Mouse (Mus musculus) liver, embryonic 14.5 days (tissue): ENCODE data around the gene Afdn.

Source experiments
- CTCF ChIP-seq: IDR thresholded peaks from 2 replicates; pipeline ENCODE4 v1.5.1; 2016; ENCODE audit warnings: antibody characterized with exemption, low read depth, control low read depth
- EP300 ChIP-seq: IDR thresholded peaks from 2 replicates; pipeline ENCODE4 v1.6.1; 2016; ENCODE audit warnings: antibody characterized with exemption, low read depth

DNA sequence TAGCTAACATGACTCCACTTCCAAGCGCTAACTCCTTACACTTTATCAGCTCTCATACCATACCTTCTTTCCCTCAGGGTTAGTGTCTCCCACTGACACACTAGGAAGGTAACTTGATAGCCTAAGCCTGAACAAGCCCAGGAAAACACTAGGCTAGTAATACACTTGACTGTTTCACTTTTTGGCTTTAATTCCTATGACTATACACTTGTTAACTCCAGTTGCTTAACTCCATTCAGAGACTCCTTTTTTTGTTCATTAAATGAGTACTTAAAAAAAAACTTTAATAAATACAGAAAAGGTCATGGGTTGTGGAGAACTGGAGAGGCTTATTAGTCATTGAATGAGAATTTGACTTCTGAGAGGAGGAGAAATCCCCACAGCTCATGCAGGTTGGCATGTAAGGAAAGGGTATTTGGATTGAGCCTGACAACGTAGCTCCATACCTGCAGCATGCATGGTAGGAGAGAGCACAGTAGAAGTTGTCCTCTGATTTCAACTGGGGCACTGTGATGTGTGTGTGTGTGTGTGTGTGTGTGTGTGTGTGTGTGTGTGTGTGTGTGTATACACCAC, 42.6 kb downstream of the Afdn start:
- TF ChIP-seq CTCF (no peak), EP300 (no peak)
